In the genomic region with DNA sequence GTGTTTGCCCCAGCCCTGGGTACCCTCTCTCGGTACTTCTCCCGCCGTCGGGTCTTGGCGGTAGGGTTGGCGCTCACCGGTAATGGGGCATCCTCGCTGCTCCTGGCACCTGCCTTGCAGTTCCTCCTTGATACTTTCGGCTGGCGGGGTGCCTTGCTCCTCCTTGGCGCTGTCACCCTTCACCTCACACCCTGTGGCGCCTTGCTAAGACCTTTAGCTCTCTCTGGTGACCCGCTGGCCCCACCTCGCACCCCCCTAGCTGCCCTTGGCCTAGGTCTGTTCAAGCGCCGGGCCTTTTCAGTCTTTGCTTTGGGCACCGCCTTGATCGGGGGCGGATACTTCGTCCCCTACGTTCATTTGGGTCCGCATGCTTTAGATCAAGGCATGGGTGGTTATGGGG, we compare ENCODE assay signal across 9 mouse cellular contexts. TPM values are rescaled to one million over a fixed set of nuclear protein-coding genes. Genes with fewer than 3 reads are reported as not detected.
DNase-seq lines count a peak whose midpoint lies in the region; ATAC-seq lines count a peak whose summit lies in the region.
"Had no signal": no experiment of that assay in that cellular context is flagged by ENCODE, and none has a peak within 500 bp of the region (broad histone marks: within the 10 kb centered on the region; RNA-seq: fewer than 3 reads in every experiment).

No protein-coding gene starts in this region.

- peaks cover 23% of the 10 kb centered on the region for H3K36me3 ChIP-seq in forebrain, embryonic 10.5 days (replicated peaks)
- peaks cover 4% of the 10 kb centered on the region; the same call in 1 of the 2 replicates for H3K36me3 ChIP-seq in forebrain, embryonic 16.5 days (ENCODE audit: control insufficient read depth, insufficient read depth)
- H3K36me3 ChIP-seq in hindbrain, embryonic 13.5 days = peaks cover 10% of the 10 kb centered on the region
- no peaks in the 10 kb centered on the region for H3K36me3 ChIP-seq in limb, embryonic 13.5 days

- no peak for DNase-seq in forebrain, embryonic 10.5 days (ENCODE audit: extremely low spot score, low spot score)
- DNase-seq in left cerebral cortex, adult 9 months (ENCODE audit: low spot score in 2 of 2) = no peak

- H3K27me3 ChIP-seq in forebrain, embryonic 10.5 days (ENCODE audit: poor library complexity, severe bottlenecking) = peaks cover 86% of the 10 kb centered on the region
- peaks cover 44% of the 10 kb centered on the region for H3K27me3 ChIP-seq in forebrain, embryonic 16.5 days (replicated peaks; ENCODE audit: control insufficient read depth, insufficient read depth, low read length)
- peaks cover 64% of the 10 kb centered on the region for H3K27me3 ChIP-seq in hindbrain, embryonic 13.5 days
- peaks cover 64% of the 10 kb centered on the region for H3K27me3 ChIP-seq in limb, embryonic 13.5 days

- H3K4me1 ChIP-seq in forebrain, embryonic 10.5 days = peaks cover 49% of the 10 kb centered on the region
- peaks cover 35% of the 10 kb centered on the region for H3K4me1 ChIP-seq in forebrain, embryonic 16.5 days (replicated peaks; ENCODE audit: control insufficient read depth, insufficient read depth, low read length)
- peaks cover 6% of the 10 kb centered on the region; the same call in 1 of the 2 replicates for H3K4me1 ChIP-seq in brown adipose tissue, adult 24 weeks (ENCODE audit: control insufficient read depth, insufficient read depth, insufficient read length, low read length)
- H3K4me1 ChIP-seq in hindbrain, embryonic 13.5 days (replicated peaks) = peaks cover 50% of the 10 kb centered on the region
- peaks cover 41% of the 10 kb centered on the region for H3K4me1 ChIP-seq in limb, embryonic 13.5 days

- no peak for ATAC-seq in forebrain, embryonic 16.5 days
- ATAC-seq in hindbrain, embryonic 13.5 days (ENCODE audit: low FRiP score) = no peak
- ATAC-seq in limb, embryonic 13.5 days (ENCODE audit: low FRiP score, low read depth) = no peak
- no peak for ATAC-seq in megakaryocyte, adult 5-6 weeks (ENCODE audit: poor library complexity, severe bottlenecking)
- ATAC-seq in erythroid progenitor cell, adult 5-6 weeks (replicated peaks; ENCODE audit: low FRiP score, poor library complexity, severe bottlenecking) = no peak

- 10% methylated on average over 22 of the region's 22 CpGs for WGBS in forebrain, embryonic 10.5 days
- WGBS in forebrain, embryonic 16.5 days = 14% methylated on average over 22 of the region's 22 CpGs
- 10% methylated on average over 22 of the region's 22 CpGs for WGBS in hindbrain, embryonic 13.5 days
- WGBS in limb, embryonic 13.5 days = 10% methylated on average over 22 of the region's 22 CpGs

- no peaks in the 10 kb centered on the region for H3K9me3 ChIP-seq in forebrain, embryonic 10.5 days
- H3K9me3 ChIP-seq in forebrain, embryonic 16.5 days (ENCODE audit: control insufficient read depth, low read length) = no peaks in the 10 kb centered on the region
- no peaks in the 10 kb centered on the region for H3K9me3 ChIP-seq in hindbrain, embryonic 13.5 days
- H3K9me3 ChIP-seq in limb, embryonic 13.5 days = no peaks in the 10 kb centered on the region

- H3K4me3 ChIP-seq in forebrain, embryonic 10.5 days = peak overlapping the region; percentile 52
- H3K4me3 ChIP-seq in forebrain, embryonic 16.5 days (replicated peaks; ENCODE audit: low read length) = no peak overlapping the region
- H3K4me3 ChIP-seq in brown adipose tissue, adult 24 weeks (ENCODE audit: insufficient read depth, low read depth, low read length) = 0 out of 2 replicates have a peak overlapping the region, but pooled peaks have one; percentile 48
- H3K4me3 ChIP-seq in hindbrain, embryonic 13.5 days = peak overlapping the region; percentile 7
- peak overlapping the region; percentile 41 for H3K4me3 ChIP-seq in limb, embryonic 13.5 days

- no peak overlapping the region for H3K27ac ChIP-seq in forebrain, embryonic 10.5 days
- H3K27ac ChIP-seq in forebrain, embryonic 16.5 days (ENCODE audit: low read length) = no peak overlapping the region
- H3K27ac ChIP-seq in brown adipose tissue, adult 24 weeks (replicated peaks; ENCODE audit: low read depth, low read length) = no peak overlapping the region
- H3K27ac ChIP-seq in hindbrain, embryonic 13.5 days = no peak overlapping the region
- H3K27ac ChIP-seq in limb, embryonic 13.5 days = no peak overlapping the region

- H3K9ac ChIP-seq in forebrain, embryonic 16.5 days (replicated peaks; ENCODE audit: low read depth, low read length) = no peak overlapping the region
- 0 out of 2 replicates have a peak overlapping the region, but pooled peaks have one; percentile 6 for H3K9ac ChIP-seq in hindbrain, embryonic 13.5 days
- no peak overlapping the region for H3K9ac ChIP-seq in limb, embryonic 13.5 days

- H3K4me2 ChIP-seq in forebrain, embryonic 16.5 days (ENCODE audit: low read length) = no peak overlapping the region
- peak overlapping the region; percentile 68; the same call in 1 of the 2 replicates for H3K4me2 ChIP-seq in hindbrain, embryonic 13.5 days
- H3K4me2 ChIP-seq in limb, embryonic 13.5 days (replicated peaks) = peak overlapping the region; percentile 71; the same call in 1 of the 2 replicates

RNA-seq across cellular contexts. Expression of gene Slc16a11, which starts 2.7 kb away (rescaled TPM):
- 0.79 and 1.2 TPM in 2 replicates for polyA plus RNA-seq in forebrain, embryonic 10.5 days (2016; fragmentation: Nextera tagmentation; extraction: Ambion mirVana)
- polyA plus RNA-seq in forebrain, embryonic 16.5 days (2015; fragmentation: Nextera tagmentation; extraction: Ambion mirVana) = 3.1 and 4.8 TPM in 2 replicates
- not detected in 2 replicates for polyA plus RNA-seq in brown adipose tissue, adult 24 weeks (2012; ENCODE audit: insufficient read depth, insufficient read length, missing spikeins)
- 3.1 and 4.6 TPM in 2 replicates for polyA plus RNA-seq in hindbrain, embryonic 13.5 days (2015; fragmentation: Nextera tagmentation; extraction: Ambion mirVana)
- 1.5 and 1.7 TPM in 2 replicates for polyA plus RNA-seq in limb, embryonic 13.5 days (2015; fragmentation: Nextera tagmentation; extraction: Ambion mirVana)
- total RNA-seq in megakaryocyte, adult 5-6 weeks (2015) = not detected in 2 replicates
- not detected in 2 replicates for total RNA-seq in megakaryocyte, adult 5-6 weeks (2017)
- total RNA-seq in erythroid progenitor cell, adult 5-6 weeks (2015; ENCODE audit: low replicate concordance) = not detected in 2 replicates
- not detected in 2 replicates for total RNA-seq in erythroid progenitor cell, adult 5-6 weeks (2017; ENCODE audit: low replicate concordance)
- total RNA-seq: monocyte, adult 5-6 weeks had no signal

RNA-seq across cellular contexts. Expression of gene Slc16a13, which starts 5.6 kb away (rescaled TPM):
- 14.6 and 16.1 TPM in 2 replicates for polyA plus RNA-seq in forebrain, embryonic 10.5 days (2016; fragmentation: Nextera tagmentation; extraction: Ambion mirVana)
- 13.2 and 14.8 TPM in 2 replicates for polyA plus RNA-seq in forebrain, embryonic 16.5 days (2015; fragmentation: Nextera tagmentation; extraction: Ambion mirVana)
- polyA plus RNA-seq in brown adipose tissue, adult 24 weeks (2012; ENCODE audit: insufficient read depth, insufficient read length, missing spikeins) = 0.67 and 2.2 TPM in 2 replicates
- polyA plus RNA-seq in hindbrain, embryonic 13.5 days (2015; fragmentation: Nextera tagmentation; extraction: Ambion mirVana) = 16.1 and 18.1 TPM in 2 replicates
- polyA plus RNA-seq in limb, embryonic 13.5 days (2015; fragmentation: Nextera tagmentation; extraction: Ambion mirVana) = 10.9 and 11.5 TPM in 2 replicates
- total RNA-seq in megakaryocyte, adult 5-6 weeks (2015) = 1.9 and 2.5 TPM in 2 replicates
- total RNA-seq in megakaryocyte, adult 5-6 weeks (2017) = 2.3 and 7.7 TPM in 2 replicates
- total RNA-seq in erythroid progenitor cell, adult 5-6 weeks (2015; ENCODE audit: low replicate concordance) = 0.72 and 0.84 TPM in 2 replicates
- 0.39 and 2.3 TPM in 2 replicates for total RNA-seq in erythroid progenitor cell, adult 5-6 weeks (2017; ENCODE audit: low replicate concordance)

RNA-seq across cellular contexts. Expression of gene Bcl6b, which starts 14.3 kb away (rescaled TPM):
- polyA plus RNA-seq in forebrain, embryonic 10.5 days (2016; fragmentation: Nextera tagmentation; extraction: Ambion mirVana) = 4.5 and 4.7 TPM in 2 replicates
- polyA plus RNA-seq in forebrain, embryonic 16.5 days (2015; fragmentation: Nextera tagmentation; extraction: Ambion mirVana) = 6.9 and 8.1 TPM in 2 replicates
- 7.0 and 13.4 TPM in 2 replicates for polyA plus RNA-seq in brown adipose tissue, adult 24 weeks (2012; ENCODE audit: insufficient read depth, insufficient read length, missing spikeins)
- 5.0 and 5.5 TPM in 2 replicates for polyA plus RNA-seq in hindbrain, embryonic 13.5 days (2015; fragmentation: Nextera tagmentation; extraction: Ambion mirVana)
- polyA plus RNA-seq in limb, embryonic 13.5 days (2015; fragmentation: Nextera tagmentation; extraction: Ambion mirVana) = 10.0 and 10.3 TPM in 2 replicates
- total RNA-seq in megakaryocyte, adult 5-6 weeks (2015) = 0.04 and 0.27 TPM in 2 replicates
- not detected in 2 replicates for total RNA-seq in megakaryocyte, adult 5-6 weeks (2017)
- 1.8 TPM in 1 of 2 replicates, not detected in the other for total RNA-seq in erythroid progenitor cell, adult 5-6 weeks (2015; ENCODE audit: low replicate concordance)
- total RNA-seq in erythroid progenitor cell, adult 5-6 weeks (2017; ENCODE audit: low replicate concordance) = 0.61 and 2.3 TPM in 2 replicates
- total RNA-seq: monocyte, adult 5-6 weeks had no signal

RNA-seq across cellular contexts. Expression of gene 0610010K14Rik, which starts 22.4 kb away (rescaled TPM):
- 227 TPM in 2 replicates for polyA plus RNA-seq in forebrain, embryonic 10.5 days (2016; fragmentation: Nextera tagmentation; extraction: Ambion mirVana)
- polyA plus RNA-seq in forebrain, embryonic 16.5 days (2015; fragmentation: Nextera tagmentation; extraction: Ambion mirVana) = 174 and 180 TPM in 2 replicates
- 28.7 and 40.6 TPM in 2 replicates for polyA plus RNA-seq in brown adipose tissue, adult 24 weeks (2012; ENCODE audit: insufficient read depth, insufficient read length, missing spikeins)
- 193 and 201 TPM in 2 replicates for polyA plus RNA-seq in hindbrain, embryonic 13.5 days (2015; fragmentation: Nextera tagmentation; extraction: Ambion mirVana)
- polyA plus RNA-seq in limb, embryonic 13.5 days (2015; fragmentation: Nextera tagmentation; extraction: Ambion mirVana) = 203 and 209 TPM in 2 replicates
- 74.4 and 77.6 TPM in 2 replicates for total RNA-seq in megakaryocyte, adult 5-6 weeks (2015)
- total RNA-seq in megakaryocyte, adult 5-6 weeks (2017) = 25.6 and 31.5 TPM in 2 replicates
- 31.4 and 102 TPM in 2 replicates for total RNA-seq in erythroid progenitor cell, adult 5-6 weeks (2015; ENCODE audit: low replicate concordance)
- 14.5 and 24.2 TPM in 2 replicates for total RNA-seq in erythroid progenitor cell, adult 5-6 weeks (2017; ENCODE audit: low replicate concordance)

RNA-seq across cellular contexts. Expression of gene Gm21988, which starts 24.3 kb away (rescaled TPM):
- 7.9 and 10.1 TPM in 2 replicates for polyA plus RNA-seq in forebrain, embryonic 10.5 days (2016; fragmentation: Nextera tagmentation; extraction: Ambion mirVana)
- 13.2 and 14.6 TPM in 2 replicates for polyA plus RNA-seq in forebrain, embryonic 16.5 days (2015; fragmentation: Nextera tagmentation; extraction: Ambion mirVana)
- 4.0 and 4.8 TPM in 2 replicates for polyA plus RNA-seq in brown adipose tissue, adult 24 weeks (2012; ENCODE audit: insufficient read depth, insufficient read length, missing spikeins)
- polyA plus RNA-seq in hindbrain, embryonic 13.5 days (2015; fragmentation: Nextera tagmentation; extraction: Ambion mirVana) = 12.4 and 14.7 TPM in 2 replicates
- polyA plus RNA-seq in limb, embryonic 13.5 days (2015; fragmentation: Nextera tagmentation; extraction: Ambion mirVana) = 11.6 and 12.1 TPM in 2 replicates
- total RNA-seq in megakaryocyte, adult 5-6 weeks (2015) = 4.0 and 5.2 TPM in 2 replicates
- 0.11 and 4.3 TPM in 2 replicates for total RNA-seq in megakaryocyte, adult 5-6 weeks (2017)
- not detected in 2 replicates for total RNA-seq in erythroid progenitor cell, adult 5-6 weeks (2015; ENCODE audit: low replicate concordance)
- 4.1 TPM in 1 of 2 replicates, not detected in the other for total RNA-seq in erythroid progenitor cell, adult 5-6 weeks (2017; ENCODE audit: low replicate concordance)
- total RNA-seq: monocyte, adult 5-6 weeks had no signal
